Mouse (Mus musculus): ENCODE measurements around the gene Olfm3. TPM values are rescaled to one million over a fixed set of nuclear protein-coding genes. Genes with fewer than 3 reads are reported as not detected.

Olfm3 gene
- polyA plus RNA-seq, 1 experiment from 2014 or later: not detected

DNA sequence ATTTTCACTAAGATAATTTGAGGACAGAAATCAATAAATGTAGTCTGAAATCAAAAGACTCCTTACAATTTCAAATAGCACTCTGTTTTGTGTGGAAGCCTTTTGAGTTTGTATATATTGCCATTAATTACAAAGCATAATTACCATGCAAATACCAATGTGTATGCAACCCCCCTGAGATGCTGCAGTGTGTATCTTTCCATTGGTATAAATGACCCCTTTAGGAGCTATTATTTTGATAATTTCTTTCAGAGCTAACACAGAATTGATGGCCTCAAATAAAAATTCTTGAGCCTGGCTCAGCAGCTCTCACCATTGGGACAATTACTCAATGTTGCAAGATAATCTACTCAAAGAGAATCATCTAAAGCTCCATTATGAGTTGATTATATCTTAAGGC, 67.3 kb downstream of the Olfm3 start:
- DNase-seq (ENCODE audit: low spot score): no peak
- Histone ChIP-seq H3K27me3 (ENCODE audit: insufficient read depth, poor library complexity, severe bottlenecking) (no peaks in the 10 kb centered on the region), H3K27ac (no peak overlapping the region), H3K4me1 (no peaks in the 10 kb centered on the region), H3K9me3 (no peaks in the 10 kb centered on the region), H3K4me3 (no peak overlapping the region), H3K36me3 (no peaks in the 10 kb centered on the region)

GRCm38 (mm10) chr3:114972522-114972921, 68.6 kb downstream of the Olfm3 start:
- Histone ChIP-seq H3K36me3 (no peaks in the 10 kb centered on the region), H3K27me3 (ENCODE audit: insufficient read depth, poor library complexity, severe bottlenecking) (no peaks in the 10 kb centered on the region), H3K4me3 (no peak overlapping the region), H3K9me3 (no peaks in the 10 kb centered on the region), H3K27ac (no peak overlapping the region), H3K4me1 (no peaks in the 10 kb centered on the region)
- no peak for DNase-seq (ENCODE audit: low spot score)
- 61% methylated on average over 1 of the region's 1 CpGs for WGBS

- Histone ChIP-seq H3K4me3 (no peak overlapping the region), H3K27ac (no peak overlapping the region), H3K27me3 (ENCODE audit: insufficient read depth, poor library complexity, severe bottlenecking) (no peaks in the 10 kb centered on the region), H3K36me3 (no peaks in the 10 kb centered on the region), H3K4me1 (no peaks in the 10 kb centered on the region), H3K9me3 (no peaks in the 10 kb centered on the region)
- 83% methylated on average over 2 of the region's 2 CpGs for WGBS
- no peak for DNase-seq (ENCODE audit: low spot score)
These were observed 87.0 kb downstream of the Olfm3 start for GRCm38 (mm10) chr3:114990828-114991227.

DNA sequence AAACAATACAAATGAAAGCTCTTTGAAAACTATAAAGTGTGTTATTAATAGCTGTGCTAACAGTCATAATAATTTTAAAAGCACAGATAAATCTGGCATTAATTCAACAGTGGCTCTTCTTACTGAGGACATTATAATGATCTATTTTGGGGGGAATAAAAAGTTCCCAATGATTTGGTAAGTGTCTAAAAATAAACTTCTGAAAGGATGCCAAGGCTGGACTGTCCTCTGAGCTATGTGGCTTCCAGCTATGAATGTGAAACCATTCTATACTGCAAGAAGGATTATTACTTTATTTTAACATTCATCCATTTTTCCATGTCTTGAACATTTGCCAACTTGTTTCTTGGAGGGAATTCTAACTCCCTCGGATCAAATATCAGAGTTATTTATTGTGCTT, 92.1 kb downstream of the Olfm3 start:
- Histone ChIP-seq H3K4me1 (no peaks in the 10 kb centered on the region), H3K9me3 (no peaks in the 10 kb centered on the region), H3K27me3 (ENCODE audit: insufficient read depth, poor library complexity, severe bottlenecking) (no peaks in the 10 kb centered on the region), H3K4me3 (no peak overlapping the region), H3K27ac (no peak overlapping the region), H3K36me3 (no peaks in the 10 kb centered on the region)
- 71% methylated on average over 1 of the region's 1 CpGs for WGBS
- no peak for DNase-seq (ENCODE audit: low spot score)

- H3K36me3 ChIP-seq: no peaks in the 10 kb centered on the region
- no peak for DNase-seq (ENCODE audit: low spot score)
- no peaks in the 10 kb centered on the region for H3K4me1 ChIP-seq
- 71% methylated on average over 3 of the region's 3 CpGs for WGBS
- no peak overlapping the region for H3K27ac ChIP-seq
- H3K27me3 ChIP-seq (ENCODE audit: insufficient read depth, poor library complexity, severe bottlenecking): no peaks in the 10 kb centered on the region
- H3K4me3 ChIP-seq: no peak overlapping the region
- H3K9me3 ChIP-seq: no peaks in the 10 kb centered on the region
These were observed 123.7 kb downstream of the Olfm3 start for GRCm38 (mm10) chr3:115027560-115027959.

DNA sequence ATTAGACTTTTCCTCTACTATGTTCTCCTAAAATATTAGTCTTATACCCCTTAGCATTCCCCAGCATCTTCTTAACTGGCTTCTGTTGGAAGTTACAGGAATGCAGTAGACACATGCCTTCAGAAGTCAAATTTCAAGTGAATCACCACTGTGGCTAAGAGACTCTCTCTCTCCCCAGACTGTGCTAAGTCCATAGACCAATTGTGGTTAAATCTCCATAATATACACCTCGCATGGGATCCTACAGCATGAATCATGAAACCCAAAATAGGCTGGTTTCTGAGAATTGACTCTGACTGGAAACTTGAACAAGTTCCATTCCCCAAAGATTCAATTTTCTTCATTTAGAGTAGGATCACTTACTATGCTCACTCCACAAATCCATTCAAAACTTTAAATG, 124.2 kb downstream of the Olfm3 start:
- no peaks in the 10 kb centered on the region for H3K4me1 ChIP-seq
- no peaks in the 10 kb centered on the region for H3K27me3 ChIP-seq (ENCODE audit: insufficient read depth, poor library complexity, severe bottlenecking)
- H3K36me3 ChIP-seq: no peaks in the 10 kb centered on the region
- 78% methylated on average over 1 of the region's 1 CpGs for WGBS
- H3K4me3 ChIP-seq: no peak overlapping the region
- H3K9me3 ChIP-seq: no peaks in the 10 kb centered on the region
- no peak for DNase-seq (ENCODE audit: low spot score)
- H3K27ac ChIP-seq: no peak overlapping the region

- H3K4me3 ChIP-seq: no peak overlapping the region
- no peak overlapping the region for H3K27ac ChIP-seq
- H3K9me3 ChIP-seq: no peaks in the 10 kb centered on the region
- H3K36me3 ChIP-seq: no peaks in the 10 kb centered on the region
- 83% methylated on average over 1 of the region's 1 CpGs for WGBS
- DNase-seq (ENCODE audit: low spot score): no peak
- H3K4me1 ChIP-seq: no peaks in the 10 kb centered on the region
- H3K27me3 ChIP-seq (ENCODE audit: insufficient read depth, poor library complexity, severe bottlenecking): no peaks in the 10 kb centered on the region
These were observed 124.7 kb downstream of the Olfm3 start for GRCm38 (mm10) chr3:115028611-115029010.

- Histone ChIP-seq H3K4me3 (no peak overlapping the region), H3K4me1 (no peaks in the 10 kb centered on the region), H3K9me3 (no peaks in the 10 kb centered on the region), H3K27me3 (ENCODE audit: insufficient read depth, poor library complexity, severe bottlenecking) (no peaks in the 10 kb centered on the region), H3K27ac (no peak overlapping the region), H3K36me3 (no peaks in the 10 kb centered on the region)
- no peak for DNase-seq (ENCODE audit: low spot score)
- WGBS: 89% methylated on average over 5 of the region's 5 CpGs
These were observed 145.2 kb downstream of the Olfm3 start for GRCm38 (mm10) chr3:115049060-115049459.

- no peaks in the 10 kb centered on the region for H3K9me3 ChIP-seq
- no peak overlapping the region for H3K27ac ChIP-seq
- no peak overlapping the region for H3K4me3 ChIP-seq
- no peaks in the 10 kb centered on the region for H3K27me3 ChIP-seq (ENCODE audit: insufficient read depth, poor library complexity, severe bottlenecking)
- H3K4me1 ChIP-seq: no peaks in the 10 kb centered on the region
- no peaks in the 10 kb centered on the region for H3K36me3 ChIP-seq
- WGBS: 91% methylated on average over 1 of the region's 1 CpGs
- no peak for DNase-seq (ENCODE audit: low spot score)
These were observed 161.0 kb downstream of the Olfm3 start for GRCm38 (mm10) chr3:115064901-115065300.

DNA sequence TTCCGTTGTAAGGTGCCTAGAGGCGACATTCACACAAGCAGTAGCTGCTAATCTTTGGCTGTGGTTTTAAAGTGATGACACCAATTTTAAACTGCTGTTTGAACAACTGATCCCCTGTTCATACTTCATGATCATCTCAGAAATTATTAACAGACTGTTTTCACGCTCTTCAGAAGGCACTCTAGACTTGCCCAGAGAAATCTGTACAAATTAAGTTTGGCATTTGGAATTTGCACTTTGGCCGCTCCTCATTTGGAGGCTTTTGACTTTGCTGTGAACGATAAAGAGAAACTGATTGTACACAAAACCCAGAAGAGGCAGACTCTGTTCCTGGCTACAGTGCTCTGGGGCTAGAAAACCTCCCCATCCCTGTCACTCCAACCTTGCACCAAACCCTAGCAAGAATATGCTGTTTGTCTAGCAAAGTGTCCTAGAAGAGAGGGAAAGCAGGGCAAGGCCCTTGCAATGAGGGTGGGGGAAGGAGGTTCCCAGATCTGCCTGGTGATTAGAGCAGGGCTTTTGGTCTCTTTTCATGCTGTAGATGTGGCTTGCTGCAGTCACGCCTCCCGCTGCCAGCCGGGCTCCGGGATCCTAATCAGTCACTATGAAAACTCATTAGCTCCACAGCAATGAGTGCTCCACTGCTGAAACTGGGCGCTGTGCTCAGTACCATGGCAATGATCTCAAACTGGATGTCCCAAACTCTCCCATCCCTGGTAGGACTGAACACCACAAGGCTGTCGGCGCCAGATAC, 176.7 kb downstream of the Olfm3 start:
- Histone ChIP-seq H3K36me3 (no peaks in the 10 kb centered on the region), H3K9me3 (no peaks in the 10 kb centered on the region), H3K27ac (no peak overlapping the region), H3K27me3 (ENCODE audit: insufficient read depth, poor library complexity, severe bottlenecking) (no peaks in the 10 kb centered on the region), H3K4me1 (no peaks in the 10 kb centered on the region; the same call in 1 of the 2 replicates), H3K4me3 (no peak overlapping the region)
- WGBS: 46% methylated on average over 12 of the region's 12 CpGs
- no peak for DNase-seq (ENCODE audit: low spot score)

- no peak overlapping the region for H3K4me3 ChIP-seq
- no peak for DNase-seq (ENCODE audit: low spot score)
- WGBS: 69% methylated on average over 2 of the region's 2 CpGs
- H3K27ac ChIP-seq: no peak overlapping the region
- H3K36me3 ChIP-seq: no peaks in the 10 kb centered on the region
- no peaks in the 10 kb centered on the region; the same call in 1 of the 2 replicates for H3K4me1 ChIP-seq
- H3K27me3 ChIP-seq (ENCODE audit: insufficient read depth, poor library complexity, severe bottlenecking): no peaks in the 10 kb centered on the region
- no peaks in the 10 kb centered on the region for H3K9me3 ChIP-seq
These were observed 177.5 kb downstream of the Olfm3 start for GRCm38 (mm10) chr3:115081371-115081770.

DNA sequence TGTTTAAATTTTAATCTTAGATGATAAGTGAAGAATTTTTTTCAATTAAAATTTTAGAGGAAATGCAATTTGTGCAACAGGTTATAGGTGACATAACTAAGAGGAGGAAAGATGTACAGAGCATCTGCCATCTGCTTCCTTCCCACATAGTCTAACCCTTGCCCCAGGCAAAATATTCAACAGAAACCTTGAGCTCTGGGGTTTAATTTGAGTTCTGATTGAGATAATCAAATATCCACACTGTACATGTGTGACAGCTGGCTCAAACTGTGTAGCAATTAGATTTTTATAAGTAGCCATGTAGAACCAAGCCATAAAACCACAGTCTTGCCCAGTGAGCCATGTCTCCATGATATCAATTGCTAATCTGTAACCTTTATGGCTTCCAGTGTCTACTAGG, 179.1 kb downstream of the Olfm3 start:
- H3K27me3 ChIP-seq (ENCODE audit: insufficient read depth, poor library complexity, severe bottlenecking): no peaks in the 10 kb centered on the region
- no peak for DNase-seq (ENCODE audit: low spot score)
- H3K27ac ChIP-seq: no peak overlapping the region
- no peak overlapping the region for H3K4me3 ChIP-seq
- H3K4me1 ChIP-seq: no peaks in the 10 kb centered on the region; the same call in 1 of the 2 replicates
- no peaks in the 10 kb centered on the region for H3K36me3 ChIP-seq
- no peaks in the 10 kb centered on the region for H3K9me3 ChIP-seq

GRCm38 (mm10) chr3:115088281-115088680, 184.4 kb downstream of the Olfm3 start:
- WGBS: 85% methylated on average over 3 of the region's 3 CpGs
- no peaks in the 10 kb centered on the region for H3K27me3 ChIP-seq (ENCODE audit: insufficient read depth, poor library complexity, severe bottlenecking)
- H3K36me3 ChIP-seq: no peaks in the 10 kb centered on the region
- no peak overlapping the region for H3K27ac ChIP-seq
- H3K4me1 ChIP-seq: no peaks in the 10 kb centered on the region
- DNase-seq (ENCODE audit: low spot score): no peak
- no peaks in the 10 kb centered on the region for H3K9me3 ChIP-seq
- H3K4me3 ChIP-seq: no peak overlapping the region

DNA sequence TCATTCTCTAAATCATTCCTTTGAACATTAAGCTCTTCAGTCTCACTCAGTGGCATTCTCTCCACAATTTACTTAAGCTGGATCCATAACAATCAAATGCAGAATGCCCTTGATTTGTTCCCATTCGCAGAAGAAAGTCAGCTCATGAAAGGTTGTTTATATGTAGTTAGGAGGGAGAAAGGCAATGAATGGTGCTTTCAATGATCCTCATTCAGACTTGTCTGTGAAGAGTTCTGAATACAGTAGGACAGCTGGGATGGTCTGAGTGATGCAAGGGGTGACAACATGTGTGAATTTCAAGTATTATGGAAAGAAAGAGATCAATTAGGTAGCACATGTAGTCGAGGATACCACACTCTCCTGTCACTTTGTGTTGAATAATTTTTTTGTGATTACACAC, 186.8 kb downstream of the Olfm3 start:
- Histone ChIP-seq H3K27ac (no peak overlapping the region), H3K4me3 (no peak overlapping the region), H3K4me1 (no peaks in the 10 kb centered on the region), H3K36me3 (no peaks in the 10 kb centered on the region), H3K9me3 (no peaks in the 10 kb centered on the region), H3K27me3 (ENCODE audit: insufficient read depth, poor library complexity, severe bottlenecking) (no peaks in the 10 kb centered on the region)
- DNase-seq (ENCODE audit: low spot score): no peak
- WGBS: 56% methylated on average over 2 of the region's 2 CpGs

Data from heart, embryonic 10.5 days (tissue).